Mouse (Mus musculus) T-helper 1 cell (primary cell): ENCODE measurements around the gene Wdr20.

Source experiments
- in situ Hi-C: fragments of 300-600 bp; cut with MboI, MseI; formaldehyde crosslinking; loops from one replicate; pipeline ENCODE4 v1.15.1; 2025; ENCODE audit warnings: high pct_unique_total_duplicates

Wdr20 gene

GRCm38 (mm10) chr12:110813132-110813531, 75.4 kb downstream of the Wdr20 start:
- in situ Hi-C loops: no loop called here

GRCm38 (mm10) chr12:110813624-110814023, 75.9 kb downstream of the Wdr20 start:
- in situ Hi-C loops: no loop called here

- in situ Hi-C loops: no loop called here
Observed at GRCm38 (mm10) chr12:110814924-110815323, 77.2 kb downstream of the Wdr20 start.

GRCm38 (mm10) chr12:110816833-110817232, 79.1 kb downstream of the Wdr20 start:
- in situ Hi-C loops: no loop called here

GRCm38 (mm10) chr12:110819367-110819766, 81.6 kb downstream of the Wdr20 start:
- in situ Hi-C loops: no loop called here

GRCm38 (mm10) chr12:110821787-110822186, 84.0 kb downstream of the Wdr20 start:
- in situ Hi-C loops: loop anchor here (5.0 kb wide), 1 partner anchor 409 kb away; no protein-coding TSS in a partner anchor

- in situ Hi-C loops: loop anchor here (5.0 kb wide), 1 partner anchor 410 kb away; no protein-coding TSS in a partner anchor
Observed at GRCm38 (mm10) chr12:110822366-110822765, 84.6 kb downstream of the Wdr20 start.

- in situ Hi-C loops: no loop called here
Observed at GRCm38 (mm10) chr12:110828908-110829307, 91.2 kb downstream of the Wdr20 start.

- in situ Hi-C loops: no loop called here
Observed at GRCm38 (mm10) chr12:110830293-110831024, 92.7 kb downstream of the Wdr20 start.

- in situ Hi-C loops: no loop called here
Observed at GRCm38 (mm10) chr12:110835182-110835581, 97.4 kb downstream of the Wdr20 start.

GRCm38 (mm10) chr12:110836729-110837128, 99.0 kb downstream of the Wdr20 start:
- in situ Hi-C loops: no loop called here

GRCm38 (mm10) chr12:110837192-110837841, 99.6 kb downstream of the Wdr20 start:
- in situ Hi-C loops: no loop called here

GRCm38 (mm10) chr12:110837850-110838249, 100.1 kb downstream of the Wdr20 start:
- in situ Hi-C loops: no loop called here

- in situ Hi-C loops: loop anchor here (5.0 to 10.0 kb wide), 4 partner anchors 88 to 408 kb away; no protein-coding TSS in a partner anchor
Observed at GRCm38 (mm10) chr12:110840348-110841198, 102.8 kb downstream of the Wdr20 start, which contains the start of gene Mok. Mok (minus strand) TSS chr12:110840939.

GRCm38 (mm10) chr12:110841731-110842493, 104.2 kb downstream of the Wdr20 start:
- in situ Hi-C loops: loop anchor here (5.0 to 10.0 kb wide), 4 partner anchors 90 to 410 kb away; no protein-coding TSS in a partner anchor

GRCm38 (mm10) chr12:110843194-110844048, 105.7 kb downstream of the Wdr20 start:
- in situ Hi-C loops: loop anchor here (5.0 to 10.0 kb wide), 4 partner anchors 91 to 411 kb away; no protein-coding TSS in a partner anchor

- in situ Hi-C loops: loop anchor here (5.0 to 10.0 kb wide), 4 partner anchors 92 to 412 kb away; no protein-coding TSS in a partner anchor
Observed at GRCm38 (mm10) chr12:110844227-110845130, 106.7 kb downstream of the Wdr20 start.

GRCm38 (mm10) chr12:110845131-110845880, 107.6 kb downstream of the Wdr20 start:
- in situ Hi-C loops: loop anchor here (10.0 kb wide), 1 partner anchor 361 kb away; no protein-coding TSS in a partner anchor
